Mouse (Mus musculus) kidney, adult 2 months (tissue): ENCODE measurements around the gene Olfr48. TPM values are rescaled to one million over a fixed set of nuclear protein-coding genes. Genes with fewer than 3 reads are reported as not detected.

ENCODE experiments used
- DNase-seq: peaks from one replicate; pipeline ENCODE4 v3.0.0; 2021
- H3K27ac ChIP-seq: fragments of 200-500 bp; 2 replicates; pipeline ENCODE4 v1.5.1; 2012; ENCODE audit warnings: low read depth, low read length, control low read depth, inconsistent platforms; ENCODE audit not compliant: insufficient read depth
- H3K27me3 ChIP-seq: fragments of 200-500 bp; replicated peaks from 2 replicates; pipeline ENCODE4 v1.6.1; 2012; ENCODE audit warnings: mild to moderate bottlenecking, moderate library complexity, low read length, inconsistent platforms; ENCODE audit not compliant: control insufficient read depth, insufficient read depth
- H3K36me3 ChIP-seq: fragments of 200-500 bp; 2 replicates; pipeline ENCODE4 v1.6.1; 2012; ENCODE audit warnings: mild to moderate bottlenecking, moderate library complexity, low read length, inconsistent platforms; ENCODE audit not compliant: control insufficient read depth, insufficient read depth
- H3K4me1 ChIP-seq: fragments of 200-500 bp; 2 replicates; pipeline ENCODE4 v1.6.1; 2011; ENCODE audit warnings: low read length; ENCODE audit not compliant: control insufficient read depth, insufficient read depth
- H3K4me3 ChIP-seq: fragments of 200-500 bp; 2 replicates; pipeline ENCODE4 v1.5.1; 2011; ENCODE audit warnings: mild to moderate bottlenecking, low read depth, low read length, control low read depth; ENCODE audit not compliant: insufficient read depth
- CTCF ChIP-seq: fragments of 200-500 bp; conservative IDR thresholded peaks from 2 replicates; pipeline ENCODE4 v1.5.1; 2011; ENCODE audit warnings: low read depth, mild to moderate bottlenecking, control low read depth, low read length, moderate library complexity, mixed read lengths; ENCODE audit not compliant: insufficient read depth, insufficient read length
- POLR2A ChIP-seq: fragments of 200-500 bp; IDR thresholded peaks from one replicate; pipeline ENCODE4 v1.6.1; 2011; ENCODE audit warnings: low read depth, low read length, control low read depth
- WGBS: fragments of 180-500 bp; shearing (Covaris S2); methylation state at CpG from one replicate; pipeline ENCODE4 v1.1.7; 2018; 5-methylcytosine and 5-hydroxymethylcytosine counted together
- polyA plus RNA-seq: library from polyadenylated mRNA; depleted of rRNA; stranded (reverse); fragments of >200 nt; gene quantifications from 2 replicates; pipeline ENCODE4 v1.2.3, GENCODE M21; 2012; rRNA removed

Gene Olfr48
- not detected in 2 replicates for polyA plus RNA-seq

- Histone ChIP-seq H3K27ac (no peak within 1 kb of the TSS), H3K4me1 (no peaks in the 10 kb centered on the region), H3K4me3 (no peak within 1 kb of the TSS), H3K36me3 (no peaks in the 10 kb centered on the region), H3K27me3 (no peaks in the 10 kb centered on the region)
- no peak for TF ChIP-seq CTCF
- no peak for TF ChIP-seq POLR2A
- DNase-seq: no peak
- 78% methylated on average over 5 of the region's 5 CpGs for WGBS
These were observed at the start of gene Olfr48 for GRCm38 (mm10) chr2:89848105-89848504. Gene Olfr48, minus strand, starts transcription at chr2:89848205.

- no peaks in the 10 kb centered on the region for H3K27me3 ChIP-seq
- H3K36me3 ChIP-seq: no peaks in the 10 kb centered on the region
- H3K4me1 ChIP-seq: no peaks in the 10 kb centered on the region
- no peak for DNase-seq
- no peak within 1 kb of the TSS for H3K4me3 ChIP-seq
- TF ChIP-seq CTCF (no peak), POLR2A (no peak)
- H3K27ac ChIP-seq: no peak within 1 kb of the TSS
- WGBS: 87% methylated on average over 1 of the region's 1 CpGs
These were observed 30.1 kb upstream of the Olfr48 start, which contains the start of gene Olfr1257 for GRCm38 (mm10) chr2:89878137-89878536. Gene Olfr1257, plus strand, starts transcription at chr2:89878437.

GRCm38 (mm10) chr2:89849230-89849629, 1.2 kb upstream of the Olfr48 start:
- 89% methylated on average over 1 of the region's 1 CpGs for WGBS
- H3K4me3 ChIP-seq: no peak overlapping the region
- H3K4me1 ChIP-seq: no peaks in the 10 kb centered on the region
- H3K36me3 ChIP-seq: no peaks in the 10 kb centered on the region
- no peak for DNase-seq
- H3K27me3 ChIP-seq: no peaks in the 10 kb centered on the region
- TF ChIP-seq CTCF (no peak), POLR2A (no peak)
- no peak overlapping the region for H3K27ac ChIP-seq

GRCm38 (mm10) chr2:89841455-89841854, 6.5 kb downstream of the Olfr48 start, which contains the start of gene Olfr1256:
Gene Olfr1256, minus strand, starts transcription at chr2:89841555.
- H3K4me1 ChIP-seq: no peaks in the 10 kb centered on the region
- no peaks in the 10 kb centered on the region for H3K27me3 ChIP-seq
- WGBS: 38% methylated on average over 2 of the region's 2 CpGs
- DNase-seq: no peak
- no peaks in the 10 kb centered on the region for H3K36me3 ChIP-seq
- no peak within 1 kb of the TSS for H3K27ac ChIP-seq
- no peak within 1 kb of the TSS for H3K4me3 ChIP-seq
- no peak for TF ChIP-seq POLR2A
- TF ChIP-seq CTCF: no peak

GRCm38 (mm10) chr2:89820216-89820615, 27.8 kb downstream of the Olfr48 start:
- Histone ChIP-seq H3K4me3 (no peak overlapping the region), H3K27me3 (no peaks in the 10 kb centered on the region), H3K27ac (no peak overlapping the region), H3K36me3 (no peaks in the 10 kb centered on the region), H3K4me1 (no peaks in the 10 kb centered on the region)
- WGBS: 89% methylated on average over 1 of the region's 1 CpGs
- TF ChIP-seq POLR2A (no peak), CTCF (no peak)
- DNase-seq: no peak

GRCm38 (mm10) chr2:89811751-89812150, 36.3 kb downstream of the Olfr48 start, which contains the start of gene Olfr1255:
Gene Olfr1255, plus strand, starts transcription at chr2:89812051.
- no peak within 1 kb of the TSS for H3K4me3 ChIP-seq
- no peak within 1 kb of the TSS for H3K27ac ChIP-seq
- no peaks in the 10 kb centered on the region for H3K36me3 ChIP-seq
- WGBS: 82% methylated on average over 3 of the region's 3 CpGs
- no peaks in the 10 kb centered on the region for H3K4me1 ChIP-seq
- no peak for TF ChIP-seq POLR2A
- no peak for TF ChIP-seq CTCF
- no peaks in the 10 kb centered on the region for H3K27me3 ChIP-seq
- no peak for DNase-seq

- no peak for TF ChIP-seq POLR2A
- no peak for TF ChIP-seq CTCF
- no peaks in the 10 kb centered on the region for H3K36me3 ChIP-seq
- 79% methylated on average over 2 of the region's 2 CpGs for WGBS
These were observed 37.3 kb downstream of the Olfr48 start for GRCm38 (mm10) chr2:89810751-89811150.

GRCm38 (mm10) chr2:89799583-89799982, 48.4 kb downstream of the Olfr48 start:
- TF ChIP-seq POLR2A (no peak), CTCF (no peak)
- WGBS: 90% methylated on average over 3 of the region's 3 CpGs

More at GRCm38 (mm10) chr2:89810751-89811150, 37.3 kb downstream of the Olfr48 start:
- DNase-seq: no peak
- no peak overlapping the region for H3K4me3 ChIP-seq
- no peaks in the 10 kb centered on the region for H3K4me1 ChIP-seq
- no peak overlapping the region for H3K27ac ChIP-seq
- no peaks in the 10 kb centered on the region for H3K27me3 ChIP-seq

More at GRCm38 (mm10) chr2:89799583-89799982, 48.4 kb downstream of the Olfr48 start:
- H3K4me3 ChIP-seq: no peak overlapping the region
- DNase-seq: no peak
- H3K27ac ChIP-seq: no peak overlapping the region
- no peaks in the 10 kb centered on the region for H3K27me3 ChIP-seq
- H3K4me1 ChIP-seq: no peaks in the 10 kb centered on the region
- no peaks in the 10 kb centered on the region for H3K36me3 ChIP-seq
